20 mouse cellular contexts compared by ENCODE assay signal in genomic region chr4:128134348-128134994, GRCm38 (mm10).
DNase-seq lines count a peak whose midpoint lies in the region; ATAC-seq and TF ChIP-seq lines count a peak whose summit lies in the region.
"Had no signal": no experiment of that assay in that cellular context is flagged by ENCODE, and none has a peak within 500 bp of the region (broad histone marks: within the 10 kb centered on the region; RNA-seq: fewer than 3 reads in every experiment).

No protein-coding gene starts in this region.

- H3K4me3 ChIP-seq in layer of hippocampus, adult 2 months = peak overlapping the region; percentile 18; the same call in 1 of the 2 replicates
- no peak overlapping the region for H3K4me3 ChIP-seq in hindbrain, postnatal 0 days (ENCODE audit: low read length)
- H3K4me3 ChIP-seq in neural tube, embryonic 15.5 days (replicated peaks) = no peak overlapping the region
- H3K4me3 ChIP-seq: liver, embryonic 15.5 days had no signal

- DNase-seq in cerebellum, postnatal 10 days = peak; percentile 46
- DNase-seq in cerebellum, postnatal 36 days = no peak
- DNase-seq in layer of hippocampus, adult 2 months (ENCODE audit: low spot score in 2 of 2) = no peak
- no peak for DNase-seq in layer of hippocampus, postnatal 36 days
- DNase-seq in hindbrain, postnatal 0 days (ENCODE audit: low spot score) = peak; percentile 47
- DNase-seq in embryo, embryonic 9.5 days (ENCODE audit: extremely low spot score) = no peak
- DNase-seq in natural killer cell, adult 2 months (ENCODE audit: low spot score in 2 of 2) = no peak
- DNase-seq: adrenal gland, adult 8-10 months; cerebellum, adult 9-11 months; heart, postnatal 10 days; kidney, adult 2 months; kidney, postnatal 10 days; retina, postnatal 1 day; right cerebral cortex, postnatal 4 days; thymus, adult 2 months had no signal

- H3K9ac ChIP-seq in hindbrain, postnatal 0 days (replicated peaks; ENCODE audit: low read length) = no peak overlapping the region
- H3K9ac ChIP-seq in neural tube, embryonic 15.5 days (replicated peaks) = no peak overlapping the region; the same call in 1 of the 2 replicates
- H3K9ac ChIP-seq: liver, embryonic 15.5 days had no signal

- H3K4me2 ChIP-seq in hindbrain, postnatal 0 days (ENCODE audit: low read depth, low read length) = peak overlapping the region; percentile 27
- H3K4me2 ChIP-seq in neural tube, embryonic 15.5 days = peak overlapping the region; percentile 30
- H3K4me2 ChIP-seq: heart, embryonic 11.5 days; liver, embryonic 15.5 days had no signal

- ATAC-seq in hindbrain, postnatal 0 days = 0 out of 2 replicates have a peak, but pooled peaks have one; percentile 15
- peak; percentile 61 for ATAC-seq in neural tube, embryonic 15.5 days (ENCODE audit: low FRiP score)
- ATAC-seq: inflammation-experienced regulatory T-cells, adult 6 months; lung, postnatal 0 days had no signal

- WGBS in hindbrain, postnatal 0 days = 29% methylated on average over 11 of the region's 11 CpGs
- 35% methylated on average over 11 of the region's 11 CpGs for WGBS in neural tube, embryonic 15.5 days

- peaks cover 21% of the 10 kb centered on the region for H3K4me1 ChIP-seq in hindbrain, postnatal 0 days (ENCODE audit: insufficient read depth, low read length)
- H3K4me1 ChIP-seq in neural tube, embryonic 15.5 days = peaks cover 23% of the 10 kb centered on the region
- H3K4me1 ChIP-seq: liver, embryonic 15.5 days had no signal

- H3K27me3 ChIP-seq in hindbrain, postnatal 0 days (ENCODE audit: insufficient read depth, low read length) = no peaks in the 10 kb centered on the region
- no peaks in the 10 kb centered on the region for H3K27me3 ChIP-seq in neural tube, embryonic 15.5 days (replicated peaks)
- H3K27me3 ChIP-seq: liver, embryonic 15.5 days had no signal

- no peaks in the 10 kb centered on the region for H3K36me3 ChIP-seq in hindbrain, postnatal 0 days (ENCODE audit: insufficient read depth, low read length)
- H3K36me3 ChIP-seq in neural tube, embryonic 15.5 days = no peaks in the 10 kb centered on the region
- H3K36me3 ChIP-seq: liver, embryonic 15.5 days had no signal

- TF ChIP-seq CTCF in layer of hippocampus, adult 2 months (conservative IDR thresholded peaks at IDR 0.05) = no peak
- no peak for TF ChIP-seq CTCF in hindbrain, postnatal 0 days (IDR thresholded peaks at IDR 0.05; ENCODE audit: low read depth)

- no peaks in the 10 kb centered on the region for H3K9me3 ChIP-seq in hindbrain, postnatal 0 days (ENCODE audit: low read length)
- no peaks in the 10 kb centered on the region for H3K9me3 ChIP-seq in neural tube, embryonic 15.5 days (replicated peaks)
- H3K9me3 ChIP-seq: liver, embryonic 15.5 days had no signal

- H3K27ac ChIP-seq in layer of hippocampus, adult 2 months = no peak overlapping the region
- H3K27ac ChIP-seq in hindbrain, postnatal 0 days = peak overlapping the region; percentile 52
- H3K27ac ChIP-seq in neural tube, embryonic 15.5 days (replicated peaks) = peak overlapping the region; percentile 70
- H3K27ac ChIP-seq: liver, embryonic 15.5 days had no signal

Comparison
In these comparisons a context has a peak if more than half of its experiments do, and no peak if none do; other contexts are left out.
1. DNase-seq: peak in cerebellum, postnatal 10 days (2 of 2) and hindbrain, postnatal 0 days (single experiment); none in cerebellum, postnatal 36 days (0 of 2), layer of hippocampus, adult 2 months (0 of 2), layer of hippocampus, postnatal 36 days (0 of 2), embryo, embryonic 9.5 days (single experiment) and natural killer cell, adult 2 months (0 of 2).